Comparison of ENCODE assay signal across 8 mouse cellular contexts in genomic region chr2:48538668-48539341, GRCm38 (mm10).
DNase-seq lines count a peak whose midpoint lies in the region; ATAC-seq lines count a peak whose summit lies in the region.

No protein-coding gene starts in this region.

- 11% methylated on average over 13 of the region's 13 CpGs for WGBS in hindbrain, embryonic 15.5 days
- WGBS in midbrain, embryonic 12.5 days: 10% methylated on average over 13 of the region's 13 CpGs

- intact Hi-C loops in heart, postnatal 25 days (cut with DNase I): loop anchor here (2.0 kb wide), 2 partner anchors 70 to 158 kb away; no protein-coding TSS in a partner anchor

- H3K9me3 ChIP-seq in hindbrain, embryonic 15.5 days: no peaks in the 10 kb centered on the region
- no peaks in the 10 kb centered on the region for H3K9me3 ChIP-seq in midbrain, embryonic 12.5 days

- peak overlapping the region; percentile 39 for H3K9ac ChIP-seq in hindbrain, embryonic 15.5 days
- H3K9ac ChIP-seq in midbrain, embryonic 12.5 days (replicated peaks): no peak overlapping the region

- no peaks in the 10 kb centered on the region for H3K27me3 ChIP-seq in hindbrain, embryonic 15.5 days
- H3K27me3 ChIP-seq in midbrain, embryonic 12.5 days: no peaks in the 10 kb centered on the region

- no peaks in the 10 kb centered on the region for H3K36me3 ChIP-seq in hindbrain, embryonic 15.5 days
- H3K36me3 ChIP-seq in midbrain, embryonic 12.5 days: no peaks in the 10 kb centered on the region

- peak; percentile 28 to 51 for DNase-seq in heart, adult 9 months (ENCODE audit: low spot score in 2 of 2)
- no peak for DNase-seq in heart, postnatal 25 days (ENCODE audit: low spot score)
- peak; percentile 55 for DNase-seq in embryo, embryonic 9.5 days (ENCODE audit: extremely low spot score)
- DNase-seq in urinary bladder, postnatal 10 days (ENCODE audit: low spot score): no peak
- DNase-seq in gastrocnemius, postnatal 25 days: no peak
- no peak for DNase-seq in lung, postnatal 14 days

- H3K4me1 ChIP-seq in hindbrain, embryonic 15.5 days (replicated peaks): peaks cover 10% of the 10 kb centered on the region
- H3K4me1 ChIP-seq in midbrain, embryonic 12.5 days: peaks cover 15% of the 10 kb centered on the region

- peak overlapping the region; percentile 57 for H3K4me2 ChIP-seq in hindbrain, embryonic 15.5 days
- peak overlapping the region; percentile 40 for H3K4me2 ChIP-seq in midbrain, embryonic 12.5 days (replicated peaks)

- peak; percentile 92 for ATAC-seq in hindbrain, embryonic 15.5 days (ENCODE audit: low FRiP score, low read depth)
- peak; percentile 94 for ATAC-seq in midbrain, embryonic 12.5 days (ENCODE audit: low FRiP score, low read depth)

- H3K4me3 ChIP-seq in hindbrain, embryonic 15.5 days: peak overlapping the region; percentile 28
- H3K4me3 ChIP-seq in midbrain, embryonic 12.5 days: peak overlapping the region; percentile 19

- peak overlapping the region; percentile 60 for H3K27ac ChIP-seq in hindbrain, embryonic 15.5 days (replicated peaks)
- H3K27ac ChIP-seq in midbrain, embryonic 12.5 days (replicated peaks): peak overlapping the region; percentile 77

Comparison
In these comparisons a context has a peak if more than half of its experiments do, and no peak if none do; other contexts are left out.
1. DNase-seq: peak in heart, adult 9 months (2 of 2) and embryo, embryonic 9.5 days (single experiment); none in heart, postnatal 25 days (single experiment), urinary bladder, postnatal 10 days (single experiment), gastrocnemius, postnatal 25 days (single experiment) and lung, postnatal 14 days (single experiment).